Mouse (Mus musculus): Measurements from ENCODE around the gene Acsm2. TPM values are rescaled to one million over a fixed set of nuclear protein-coding genes. Genes with fewer than 3 reads are reported as not detected.

Acsm2 gene
- not detected in 2 replicates for total RNA-seq (2015; ENCODE audit: low replicate concordance)
- total RNA-seq (2017; ENCODE audit: low replicate concordance): not detected in 2 replicates

GRCm38 (mm10) chr7:119554040-119554439 lies at the start of gene Acsm2:
Acsm2 (plus strand) TSS chr7:119554340.
- no peak for ATAC-seq (replicated peaks; ENCODE audit: low FRiP score, poor library complexity, severe bottlenecking)

GRCm38 (mm10) chr7:119511143-119511542 lies 43.0 kb upstream of the Acsm2 start:
- ATAC-seq (replicated peaks; ENCODE audit: low FRiP score, poor library complexity, severe bottlenecking): no peak

- ATAC-seq (replicated peaks; ENCODE audit: low FRiP score, poor library complexity, severe bottlenecking): no peak
These were observed 41.1 kb upstream of the Acsm2 start for GRCm38 (mm10) chr7:119513056-119513455.

GRCm38 (mm10) chr7:119515492-119516271 lies 38.5 kb upstream of the Acsm2 start:
- no peak for ATAC-seq (replicated peaks; ENCODE audit: low FRiP score, poor library complexity, severe bottlenecking)

GRCm38 (mm10) chr7:119516272-119516558 lies 37.9 kb upstream of the Acsm2 start:
- no peak for ATAC-seq (replicated peaks; ENCODE audit: low FRiP score, poor library complexity, severe bottlenecking)

GRCm38 (mm10) chr7:119519163-119519562 lies 35.0 kb upstream of the Acsm2 start, which contains the start of gene Acsm5:
Acsm5 (plus strand) TSS chr7:119519463.
- ATAC-seq (replicated peaks; ENCODE audit: low FRiP score, poor library complexity, severe bottlenecking): no peak

GRCm38 (mm10) chr7:119519654-119520053 lies 34.5 kb upstream of the Acsm2 start:
- ATAC-seq (replicated peaks; ENCODE audit: low FRiP score, poor library complexity, severe bottlenecking): no peak

GRCm38 (mm10) chr7:119521816-119522215 lies 32.3 kb upstream of the Acsm2 start:
- no peak for ATAC-seq (replicated peaks; ENCODE audit: low FRiP score, poor library complexity, severe bottlenecking)

GRCm38 (mm10) chr7:119522385-119522784 lies 31.8 kb upstream of the Acsm2 start:
- ATAC-seq (replicated peaks; ENCODE audit: low FRiP score, poor library complexity, severe bottlenecking): no peak

GRCm38 (mm10) chr7:119523389-119523788 lies 30.8 kb upstream of the Acsm2 start, which contains the start of gene Pdilt:
Pdilt (minus strand) TSS chr7:119523489.
- no peak for ATAC-seq (replicated peaks; ENCODE audit: low FRiP score, poor library complexity, severe bottlenecking)

GRCm38 (mm10) chr7:119525881-119526281 lies 28.3 kb upstream of the Acsm2 start:
- ATAC-seq (replicated peaks; ENCODE audit: low FRiP score, poor library complexity, severe bottlenecking): no peak

- ATAC-seq (replicated peaks; ENCODE audit: low FRiP score, poor library complexity, severe bottlenecking): no peak
These were observed 27.7 kb upstream of the Acsm2 start for GRCm38 (mm10) chr7:119526486-119526885.

GRCm38 (mm10) chr7:119527135-119527534 lies 27.0 kb upstream of the Acsm2 start:
- ATAC-seq (replicated peaks; ENCODE audit: low FRiP score, poor library complexity, severe bottlenecking): no peak

GRCm38 (mm10) chr7:119527548-119527947 lies 26.6 kb upstream of the Acsm2 start:
- no peak for ATAC-seq (replicated peaks; ENCODE audit: low FRiP score, poor library complexity, severe bottlenecking)

- ATAC-seq (replicated peaks; ENCODE audit: low FRiP score, poor library complexity, severe bottlenecking): no peak
These were observed 25.5 kb upstream of the Acsm2 start for GRCm38 (mm10) chr7:119528617-119529016.

- ATAC-seq (replicated peaks; ENCODE audit: low FRiP score, poor library complexity, severe bottlenecking): no peak
These were observed 21.2 kb upstream of the Acsm2 start for GRCm38 (mm10) chr7:119532924-119533323.

GRCm38 (mm10) chr7:119534389-119534788 lies 19.8 kb upstream of the Acsm2 start:
- no peak for ATAC-seq (replicated peaks; ENCODE audit: low FRiP score, poor library complexity, severe bottlenecking)

GRCm38 (mm10) chr7:119542445-119542844 lies 11.7 kb upstream of the Acsm2 start:
- no peak for ATAC-seq (replicated peaks; ENCODE audit: low FRiP score, poor library complexity, severe bottlenecking)

GRCm38 (mm10) chr7:119545572-119545971 lies 8.6 kb upstream of the Acsm2 start:
- no peak for ATAC-seq (replicated peaks; ENCODE audit: low FRiP score, poor library complexity, severe bottlenecking)

GRCm38 (mm10) chr7:119550471-119551222 lies 3.5 kb upstream of the Acsm2 start:
- ATAC-seq (replicated peaks; ENCODE audit: low FRiP score, poor library complexity, severe bottlenecking): no peak
